Mouse (Mus musculus): ENCODE results near the gene Hist2h2aa1. TPM values are rescaled to one million over a fixed set of nuclear protein-coding genes. Genes with fewer than 3 reads are reported as not detected.

Gene Hist2h2aa1
- polyA plus RNA-seq, 1 experiment from 2014 or later, result 15.7 TPM

- Histone ChIP-seq H3K27me3 (ENCODE audit: insufficient read depth, low read length) (no peaks in the 10 kb centered on the region), H3K36me3 (ENCODE audit: insufficient read depth) (no peaks in the 10 kb centered on the region), H3K9me3 (ENCODE audit: low read depth, low read length) (no peaks in the 10 kb centered on the region), H3K27ac (ENCODE audit: low read depth) (peak within 1 kb of the TSS; percentile 98), H3K4me2 (peak within 1 kb of the TSS; percentile 87), H3K4me1 (ENCODE audit: insufficient read depth) (peaks cover 6% of the 10 kb centered on the region; the same call in 1 of the 2 replicates), H3K9ac (peak within 1 kb of the TSS; percentile 79), H3K4me3 (ENCODE audit: low read depth, low read length) (peak within 1 kb of the TSS; percentile 53)
- DNase-seq, result peak; percentile 99
- no peak for TF ChIP-seq CTCF (IDR thresholded peaks at IDR 0.05; ENCODE audit: low read depth)
- ATAC-seq (ENCODE audit: insufficient read depth), result peak; percentile 96
- WGBS, result under 1% methylated on average over 45 of the region's 45 CpGs
Measured at GRCm38 (mm10) chr3:96269511-96270474, 24.5 kb downstream of the Hist2h2aa1 start, which contains the start of gene Hist2h2bb. Hist2h2bb (plus strand) TSS chr3:96269752.

- TF ChIP-seq CTCF (IDR thresholded peaks at IDR 0.05; ENCODE audit: low read depth), result no peak
- WGBS, result 87% methylated on average over 17 of the region's 17 CpGs
- H3K4me1 ChIP-seq (ENCODE audit: insufficient read depth), result no peaks in the 10 kb centered on the region
Measured at GRCm38 (mm10) chr3:96273591-96274465, 28.5 kb downstream of the Hist2h2aa1 start.

GRCm38 (mm10) chr3:96277428-96277799, 32.1 kb downstream of the Hist2h2aa1 start:
- Histone ChIP-seq H3K4me2 (peak overlapping the region; percentile 81), H3K9ac (peak overlapping the region; percentile 68), H3K27ac (ENCODE audit: low read depth) (peak overlapping the region; percentile 85), H3K9me3 (ENCODE audit: low read depth, low read length) (no peaks in the 10 kb centered on the region), H3K4me3 (ENCODE audit: low read depth, low read length) (peak overlapping the region; percentile 47), H3K36me3 (ENCODE audit: insufficient read depth) (no peaks in the 10 kb centered on the region), H3K4me1 (ENCODE audit: insufficient read depth) (no peaks in the 10 kb centered on the region), H3K27me3 (ENCODE audit: insufficient read depth, low read length) (peaks cover 3% of the 10 kb centered on the region; the same call in 1 of the 2 replicates)
- WGBS, result 13% methylated on average over 8 of the region's 8 CpGs
- peak; percentile 67 for DNase-seq
- peak; percentile 28; the same call in 1 of the 2 replicates for TF ChIP-seq CTCF (IDR thresholded peaks at IDR 0.05; ENCODE audit: low read depth)
- peak; percentile 28; the same call in 1 of the 2 replicates for ATAC-seq (ENCODE audit: insufficient read depth)

More at GRCm38 (mm10) chr3:96273591-96274465, 28.5 kb downstream of the Hist2h2aa1 start:
- Histone ChIP-seq H3K36me3 (ENCODE audit: insufficient read depth) (no peaks in the 10 kb centered on the region), H3K9me3 (ENCODE audit: low read depth, low read length) (no peaks in the 10 kb centered on the region), H3K27me3 (ENCODE audit: insufficient read depth, low read length) (no peaks in the 10 kb centered on the region), H3K27ac (ENCODE audit: low read depth) (no peak overlapping the region), H3K4me2 (no peak overlapping the region), H3K9ac (no peak overlapping the region), H3K4me3 (ENCODE audit: low read depth, low read length) (no peak overlapping the region)
- ATAC-seq (ENCODE audit: insufficient read depth) (no peak), DNase-seq (no peak)

- under 1% methylated on average over 49 of the region's 49 CpGs for WGBS
Measured at GRCm38 (mm10) chr3:96277800-96278624, 32.7 kb downstream of the Hist2h2aa1 start.

GRCm38 (mm10) chr3:96280660-96281059, 35.4 kb downstream of the Hist2h2aa1 start:
- no peak overlapping the region for H3K4me2 ChIP-seq
- H3K36me3 ChIP-seq (ENCODE audit: insufficient read depth), result no peaks in the 10 kb centered on the region
- no peak overlapping the region for H3K4me3 ChIP-seq (ENCODE audit: low read depth, low read length)
- no peaks in the 10 kb centered on the region for H3K9me3 ChIP-seq (ENCODE audit: low read depth, low read length)
- ATAC-seq (ENCODE audit: insufficient read depth), result no peak
- H3K27me3 ChIP-seq (ENCODE audit: insufficient read depth, low read length), result peaks cover 8% of the 10 kb centered on the region
- 48% methylated on average over 6 of the region's 6 CpGs for WGBS
- H3K9ac ChIP-seq, result no peak overlapping the region
- no peaks in the 10 kb centered on the region for H3K4me1 ChIP-seq (ENCODE audit: insufficient read depth)
- no peak for DNase-seq
- TF ChIP-seq CTCF (IDR thresholded peaks at IDR 0.05; ENCODE audit: low read depth), result no peak
- no peak overlapping the region for H3K27ac ChIP-seq (ENCODE audit: low read depth)

More at GRCm38 (mm10) chr3:96277800-96278624, 32.7 kb downstream of the Hist2h2aa1 start:
- H3K27ac ChIP-seq (ENCODE audit: low read depth), result peak overlapping the region; percentile 85
- H3K27me3 ChIP-seq (ENCODE audit: insufficient read depth, low read length), result peaks cover 4% of the 10 kb centered on the region; the same call in 1 of the 2 replicates
- no peaks in the 10 kb centered on the region for H3K36me3 ChIP-seq (ENCODE audit: insufficient read depth)
- peak overlapping the region; percentile 81 for H3K4me2 ChIP-seq
- H3K9ac ChIP-seq, result peak overlapping the region; percentile 68
- H3K9me3 ChIP-seq (ENCODE audit: low read depth, low read length), result no peaks in the 10 kb centered on the region
- H3K4me1 ChIP-seq (ENCODE audit: insufficient read depth), result no peaks in the 10 kb centered on the region
- H3K4me3 ChIP-seq (ENCODE audit: low read depth, low read length), result peak overlapping the region; percentile 47
- TF ChIP-seq CTCF (IDR thresholded peaks at IDR 0.05; ENCODE audit: low read depth), result peak; percentile 91
- peak; percentile 94 for DNase-seq
- ATAC-seq (ENCODE audit: insufficient read depth), result peak; percentile 97

GRCm38 (mm10) chr3:96284457-96284856, 39.2 kb downstream of the Hist2h2aa1 start:
- ATAC-seq (ENCODE audit: insufficient read depth) (no peak), DNase-seq (peak; percentile 81)
- Histone ChIP-seq H3K4me1 (ENCODE audit: insufficient read depth) (no peaks in the 10 kb centered on the region), H3K27me3 (ENCODE audit: insufficient read depth, low read length) (peaks cover 8% of the 10 kb centered on the region), H3K27ac (ENCODE audit: low read depth) (no peak overlapping the region), H3K4me3 (ENCODE audit: low read depth, low read length) (no peak overlapping the region), H3K36me3 (ENCODE audit: insufficient read depth) (no peaks in the 10 kb centered on the region), H3K4me2 (peak overlapping the region; percentile 41), H3K9ac (no peak overlapping the region; the same call in 1 of the 2 replicates), H3K9me3 (ENCODE audit: low read depth, low read length) (no peaks in the 10 kb centered on the region)
- TF ChIP-seq CTCF (IDR thresholded peaks at IDR 0.05; ENCODE audit: low read depth), result peak; percentile 69
- 6% methylated on average over 4 of the region's 4 CpGs for WGBS

Data from lung, embryonic 14.5 days (tissue).